Mouse (Mus musculus) stomach, postnatal 0 days (tissue): Measurements from ENCODE around the gene Nmur2. TPM values are rescaled to one million over a fixed set of nuclear protein-coding genes. Genes with fewer than 3 reads are reported as not detected.

Experiments used
- ATAC-seq: fragments of 200-750 bp; cut with Nextera tagmentation; 2 replicates; pipeline ENCODE4 v1.8.0; 2017; ENCODE audit not compliant: low FRiP score, low TSS enrichment
- DNase-seq: peaks from one replicate; pipeline ENCODE4 v3.0.0-alpha.2; 2016; ENCODE audit warnings: low spot score
- H3K27ac ChIP-seq: fragments of 300-500 bp; sonication (generic); replicated peaks from 2 replicates; pipeline ENCODE4 v1.5.1; 2014; ENCODE audit warnings: mild to moderate bottlenecking, control low read depth
- H3K27me3 ChIP-seq: fragments of 300-500 bp; sonication (generic); 2 replicates; pipeline ENCODE4 v1.6.1; 2014; ENCODE audit warnings: low read length; ENCODE audit not compliant: control insufficient read depth, insufficient read depth
- H3K36me3 ChIP-seq: fragments of 300-500 bp; sonication (generic); 2 replicates; pipeline ENCODE4 v1.6.1; 2014; ENCODE audit warnings: low read length, mixed read lengths; ENCODE audit not compliant: control insufficient read depth, insufficient read depth
- H3K4me1 ChIP-seq: fragments of 300-500 bp; sonication (generic); replicated peaks from 2 replicates; pipeline ENCODE4 v1.6.1; 2014; ENCODE audit warnings: antibody characterized with exemption; ENCODE audit not compliant: control insufficient read depth, insufficient read depth
- H3K4me2 ChIP-seq: fragments of 300-500 bp; sonication (generic); replicated peaks from 2 replicates; pipeline ENCODE4 v1.6.1; 2014; ENCODE audit warnings: low read depth, mild to moderate bottlenecking, control low read depth, moderate library complexity
- H3K4me3 ChIP-seq: fragments of 300-500 bp; sonication (generic); 2 replicates; pipeline ENCODE4 v1.5.1; 2014; ENCODE audit warnings: low read depth, low read length, control low read depth
- H3K9ac ChIP-seq: fragments of 300-500 bp; sonication (generic); 2 replicates; pipeline ENCODE4 v1.6.1; 2014; ENCODE audit warnings: mild to moderate bottlenecking, low read length, control low read depth, mixed read lengths
- H3K9me3 ChIP-seq: fragments of 300-500 bp; sonication (generic); 2 replicates; pipeline ENCODE4 v1.6.1; 2016; ENCODE audit warnings: low read length; ENCODE audit not compliant: control insufficient read depth
- CTCF ChIP-seq: IDR thresholded peaks from 2 replicates; pipeline ENCODE4 v1.5.1; 2016; ENCODE audit warnings: antibody characterized with exemption, low read depth, mild to moderate bottlenecking, moderate library complexity
- EP300 ChIP-seq: optimal IDR thresholded peaks from 2 replicates; pipeline ENCODE3; 2016; ENCODE audit warnings: antibody characterized with exemption
- WGBS: fragments of 180-500 bp; shearing (Covaris S2); extraction: QIAGEN DNeasy Blood & Tissue Kit; methylation state at CpG from one replicate; pipeline ENCODE4 v1.1.7; 2014; 5-methylcytosine and 5-hydroxymethylcytosine counted together
- polyA plus RNA-seq: library from polyadenylated mRNA; unstranded; fragments of >200 nt; fragmentation: Nextera tagmentation; extraction: Ambion mirVana; gene quantifications from 2 replicates; pipeline ENCODE4 v1.2.1, GENCODE M21; 2015

Nmur2 gene
- polyA plus RNA-seq, 1 experiment from 2014 or later: 0.22 TPM

DNA sequence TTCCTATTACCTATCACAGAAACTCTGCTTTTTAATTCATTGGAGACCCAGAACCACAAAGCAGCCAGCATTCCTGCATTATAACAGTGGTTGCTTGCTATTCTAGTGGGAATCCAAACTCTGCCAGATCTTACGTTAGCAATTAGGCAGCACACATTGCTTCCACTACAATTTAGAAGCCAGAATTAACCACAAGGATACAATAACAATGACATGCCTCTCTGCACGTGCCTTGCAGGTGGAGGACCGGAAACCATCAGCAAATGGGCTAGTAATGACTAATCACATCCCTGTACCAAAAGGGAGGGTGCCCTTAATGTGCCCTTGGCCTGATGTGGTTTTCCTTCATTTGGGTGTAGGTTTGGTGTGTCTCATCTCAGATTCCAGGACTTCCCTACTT, 32.5 kb downstream of the Nmur2 start:
- H3K9me3 ChIP-seq: no peaks in the 10 kb centered on the region
- no peak overlapping the region for H3K9ac ChIP-seq
- WGBS: 60% methylated on average over 3 of the region's 3 CpGs
- no peak overlapping the region for H3K4me2 ChIP-seq
- H3K4me3 ChIP-seq: no peak overlapping the region
- H3K27ac ChIP-seq: no peak overlapping the region
- no peaks in the 10 kb centered on the region for H3K36me3 ChIP-seq
- no peak for ATAC-seq
- DNase-seq: no peak
- H3K27me3 ChIP-seq: no peaks in the 10 kb centered on the region
- no peak for TF ChIP-seq CTCF
- TF ChIP-seq EP300: no peak
- no peaks in the 10 kb centered on the region for H3K4me1 ChIP-seq

DNA sequence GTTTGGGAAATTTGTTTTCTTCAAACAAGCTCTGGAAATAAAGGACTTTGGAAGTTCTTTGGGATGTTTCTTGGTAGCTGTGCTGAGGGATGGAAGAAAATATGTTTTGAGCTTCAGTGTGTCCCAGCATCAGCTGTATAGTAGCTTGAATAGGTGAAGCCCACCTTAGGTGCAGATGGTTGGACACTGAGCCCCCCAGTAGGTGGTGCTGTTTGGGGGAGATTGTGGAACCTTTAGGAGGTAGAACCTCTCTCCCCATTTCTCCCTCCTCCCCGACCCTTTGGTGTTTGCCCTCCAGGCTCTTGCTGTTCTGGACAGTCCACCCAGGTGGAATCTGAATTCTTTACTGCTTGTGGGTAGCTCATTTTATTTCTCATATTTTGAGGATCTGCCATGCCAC, 48.0 kb downstream of the Nmur2 start:
- WGBS: 70% methylated on average over 1 of the region's 1 CpGs
- Histone ChIP-seq H3K4me3 (no peak overlapping the region), H3K27me3 (no peaks in the 10 kb centered on the region), H3K36me3 (no peaks in the 10 kb centered on the region), H3K4me1 (no peaks in the 10 kb centered on the region), H3K9me3 (no peaks in the 10 kb centered on the region), H3K9ac (no peak overlapping the region), H3K27ac (no peak overlapping the region), H3K4me2 (no peak overlapping the region)
- no peak for ATAC-seq
- DNase-seq: no peak
- TF ChIP-seq EP300 (no peak), CTCF (no peak)

DNA sequence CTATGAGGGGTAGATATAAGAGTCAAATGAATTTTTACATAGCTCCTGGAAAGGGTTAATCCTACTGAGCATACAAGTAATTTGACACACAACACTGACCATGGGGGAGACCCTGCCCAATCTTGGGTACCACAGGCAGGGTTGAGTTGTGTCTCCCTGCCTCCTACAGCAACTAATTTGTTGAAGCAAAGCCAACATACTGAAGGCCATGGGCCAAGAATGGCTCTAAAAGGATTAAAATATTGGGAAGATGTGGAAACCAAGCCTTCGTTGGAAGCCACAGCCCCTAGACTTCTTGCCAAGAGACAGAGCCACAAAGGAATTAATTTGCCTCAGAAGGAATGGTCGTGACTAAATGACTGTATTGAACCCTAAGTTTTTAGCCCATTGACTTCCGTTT, 48.7 kb downstream of the Nmur2 start:
- no peak overlapping the region for H3K4me3 ChIP-seq
- no peaks in the 10 kb centered on the region for H3K4me1 ChIP-seq
- no peak overlapping the region for H3K27ac ChIP-seq
- DNase-seq (no peak), ATAC-seq (no peak)
- 45% methylated on average over 3 of the region's 3 CpGs for WGBS
- no peaks in the 10 kb centered on the region for H3K9me3 ChIP-seq
- no peak for TF ChIP-seq CTCF
- TF ChIP-seq EP300: no peak
- H3K9ac ChIP-seq: no peak overlapping the region
- no peaks in the 10 kb centered on the region for H3K36me3 ChIP-seq
- H3K27me3 ChIP-seq: no peaks in the 10 kb centered on the region
- H3K4me2 ChIP-seq: no peak overlapping the region

DNA sequence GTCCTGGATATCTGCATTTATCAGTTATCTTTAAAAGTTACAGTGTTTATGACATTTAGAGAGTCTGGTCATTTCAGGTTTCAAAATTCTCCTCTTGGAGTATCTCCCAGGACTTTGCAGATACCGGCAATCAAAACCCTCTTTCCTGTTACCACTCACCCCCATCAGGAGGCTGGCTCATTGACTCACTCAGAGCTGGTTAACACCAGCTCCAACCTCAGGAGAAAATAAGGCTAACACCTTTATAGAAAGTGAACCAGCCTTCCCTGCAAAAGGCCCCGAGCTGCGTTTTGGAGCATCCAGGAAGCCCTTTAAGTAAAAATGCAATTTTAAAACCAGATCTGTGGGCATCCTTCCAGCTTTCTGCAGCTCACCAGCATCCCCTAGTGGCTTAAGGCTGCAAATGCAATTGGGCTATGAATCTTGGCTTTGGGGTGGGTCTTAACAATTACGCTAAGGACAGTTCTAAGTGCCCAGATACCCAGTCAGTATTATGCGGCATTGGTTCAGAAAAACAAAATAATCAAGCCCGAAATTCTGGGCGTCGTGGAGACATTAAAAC, 49.2 kb downstream of the Nmur2 start:
- H3K4me2 ChIP-seq: no peak overlapping the region
- H3K27ac ChIP-seq: no peak overlapping the region
- H3K27me3 ChIP-seq: no peaks in the 10 kb centered on the region
- no peaks in the 10 kb centered on the region for H3K36me3 ChIP-seq
- H3K4me3 ChIP-seq: no peak overlapping the region
- no peaks in the 10 kb centered on the region for H3K9me3 ChIP-seq
- WGBS: 12% methylated on average over 8 of the region's 8 CpGs
- TF ChIP-seq CTCF (peak; percentile 93), EP300 (no peak)
- DNase-seq: peak; percentile 19
- ATAC-seq: no peak
- H3K4me1 ChIP-seq: no peaks in the 10 kb centered on the region
- no peak overlapping the region for H3K9ac ChIP-seq

DNA sequence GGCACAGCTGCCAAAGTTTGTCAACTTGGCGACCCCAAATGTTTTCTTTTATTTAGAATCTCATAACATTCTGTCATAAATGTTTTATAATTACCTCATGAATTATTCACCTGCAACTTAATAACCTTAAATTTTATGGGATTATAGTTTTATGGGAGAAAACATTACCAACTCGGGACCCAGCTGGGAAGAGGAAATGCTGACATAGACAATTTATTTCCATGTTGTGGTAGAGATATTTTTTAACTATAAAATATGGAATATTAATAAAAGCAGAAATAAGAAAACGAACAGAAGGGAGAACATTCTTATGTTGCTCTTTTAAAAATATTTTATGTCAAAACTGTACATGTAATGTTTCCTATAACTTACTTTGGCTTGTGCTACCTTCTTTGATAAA, 56.2 kb downstream of the Nmur2 start:
- Histone ChIP-seq H3K27ac (no peak overlapping the region), H3K27me3 (no peaks in the 10 kb centered on the region), H3K36me3 (no peaks in the 10 kb centered on the region), H3K4me2 (no peak overlapping the region), H3K4me3 (no peak overlapping the region), H3K9me3 (no peaks in the 10 kb centered on the region), H3K9ac (no peak overlapping the region), H3K4me1 (no peaks in the 10 kb centered on the region)
- no peak for DNase-seq
- TF ChIP-seq EP300: no peak
- TF ChIP-seq CTCF: no peak
- ATAC-seq: no peak
- 55% methylated on average over 3 of the region's 3 CpGs for WGBS

DNA sequence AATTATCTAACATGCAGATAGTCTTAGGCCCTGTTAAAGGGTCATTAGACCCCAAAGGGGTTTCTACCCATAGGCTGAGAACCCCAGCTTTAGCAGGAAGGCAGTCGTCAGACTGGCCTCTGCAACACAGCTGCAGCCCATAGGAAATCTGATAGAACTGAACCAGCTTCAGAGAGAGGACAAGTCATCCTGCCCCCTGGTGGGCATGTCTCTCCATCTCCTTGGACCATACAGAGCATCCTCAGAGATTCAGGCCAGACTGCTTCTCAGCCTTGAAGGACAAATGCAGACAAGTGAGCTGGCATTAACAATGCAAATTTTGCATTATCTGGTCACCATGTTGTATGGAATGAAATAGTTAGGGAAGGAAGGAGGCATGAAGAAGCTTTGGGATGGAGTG, 59.2 kb downstream of the Nmur2 start:
- 26% methylated on average over 1 of the region's 1 CpGs for WGBS
- H3K36me3 ChIP-seq: no peaks in the 10 kb centered on the region
- ATAC-seq (no peak), DNase-seq (peak; percentile 27)
- no peak overlapping the region for H3K4me2 ChIP-seq
- TF ChIP-seq CTCF: peak; percentile 64
- TF ChIP-seq EP300: no peak
- H3K4me1 ChIP-seq: no peaks in the 10 kb centered on the region
- H3K4me3 ChIP-seq: no peak overlapping the region
- H3K9ac ChIP-seq: no peak overlapping the region
- H3K27me3 ChIP-seq: no peaks in the 10 kb centered on the region
- H3K27ac ChIP-seq: no peak overlapping the region
- H3K9me3 ChIP-seq: no peaks in the 10 kb centered on the region
